Mouse (Mus musculus) T-helper 17 cell (primary cell): ENCODE results near the gene Myh6.

Experiments used
- in situ Hi-C, 2 experiments: fragments of 300-600 bp; cut with MboI, MseI; formaldehyde crosslinking; loops; 1 replicate in 1 of 2; 2 replicates in 1 of 2; pipeline ENCODE4 v1.15.1; 2025; ENCODE audit warnings: high pct_unique_total_duplicates in 2 of 2

The Myh6 gene

DNA sequence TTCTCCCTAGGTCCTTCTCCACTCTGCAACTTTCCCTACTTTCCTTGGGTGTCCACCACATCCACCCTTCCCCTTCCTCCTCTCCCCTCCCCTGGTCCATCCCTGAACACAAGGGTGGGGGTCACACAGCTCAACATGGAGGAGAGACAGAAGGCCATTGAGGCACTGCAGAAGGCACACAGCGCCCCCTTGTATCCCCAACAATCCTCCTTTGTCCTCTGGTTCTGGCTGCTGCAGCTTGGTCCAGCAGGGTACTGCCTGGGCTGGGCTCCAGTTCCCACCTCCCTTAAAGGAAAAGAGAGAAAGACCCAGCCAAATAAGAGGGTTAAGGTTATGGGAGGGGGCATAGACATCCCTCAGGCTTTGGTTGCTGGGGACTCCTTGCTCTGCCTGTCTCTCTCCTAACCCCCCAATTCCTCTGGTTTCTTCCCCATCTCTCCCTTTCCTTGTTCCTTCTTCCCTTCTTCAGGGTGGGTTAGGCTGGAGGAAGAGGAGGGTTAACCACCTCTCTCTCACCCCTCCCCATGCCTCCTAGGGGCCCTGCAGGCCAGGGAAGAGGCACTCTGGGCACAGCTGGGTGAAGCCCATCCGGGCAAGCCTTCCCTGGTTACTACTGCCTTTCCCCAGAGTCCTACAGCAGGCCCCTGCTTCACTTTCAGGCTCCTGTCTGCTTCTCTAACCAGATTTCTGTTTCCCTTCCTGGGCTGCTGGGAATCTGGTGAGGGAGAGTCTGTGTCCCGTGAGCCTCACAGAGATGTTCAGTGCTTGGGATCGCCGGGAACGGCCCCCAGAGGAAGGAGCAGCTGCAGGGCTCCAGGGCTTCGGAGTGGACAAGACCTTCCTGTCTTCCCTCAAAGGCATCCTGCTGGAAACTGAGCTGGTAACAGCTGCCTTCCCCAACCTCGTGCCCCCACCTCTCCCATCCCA, 30.6 kb downstream of the Myh6 start, which contains the start of gene Cmtm5:
Gene Cmtm5 (plus strand): TSS at position 358 of the 927 bp plus-strand sequence.
- in situ Hi-C loops = loop anchor here in 1 of 2 experiments (5.0 kb wide), 1 partner anchor 94 kb away; no protein-coding TSS in a partner anchor

DNA sequence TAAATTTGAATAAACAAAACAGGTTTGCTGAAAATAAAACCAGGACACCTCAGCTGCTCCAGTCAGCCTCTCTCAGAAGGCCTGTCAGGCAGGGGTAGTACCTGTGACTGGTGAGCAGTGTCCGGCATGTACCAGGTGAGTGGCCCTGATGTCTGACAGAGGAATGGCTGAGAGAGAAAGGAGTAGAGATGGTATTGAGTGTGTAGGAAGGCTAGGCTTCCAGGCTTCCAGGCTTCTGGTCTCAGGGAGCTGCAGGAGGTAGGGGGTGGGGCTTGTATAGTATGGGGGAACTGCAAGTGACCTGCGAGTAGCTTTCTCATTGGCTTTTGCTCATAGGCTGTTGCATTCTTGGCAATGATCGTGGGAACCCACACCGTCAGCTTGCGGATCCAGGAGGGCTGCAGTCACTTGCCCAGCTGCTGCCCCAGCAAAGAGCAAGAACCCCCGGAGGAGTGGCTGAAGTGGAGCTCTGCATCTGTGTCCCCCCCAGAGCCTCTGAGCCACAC, 34.0 kb downstream of the Myh6 start, which contains the start of gene Il25:
Gene Il25 (plus strand): TSS at position 51 of the 506 bp plus-strand sequence.
- in situ Hi-C loops = no loop called here

DNA sequence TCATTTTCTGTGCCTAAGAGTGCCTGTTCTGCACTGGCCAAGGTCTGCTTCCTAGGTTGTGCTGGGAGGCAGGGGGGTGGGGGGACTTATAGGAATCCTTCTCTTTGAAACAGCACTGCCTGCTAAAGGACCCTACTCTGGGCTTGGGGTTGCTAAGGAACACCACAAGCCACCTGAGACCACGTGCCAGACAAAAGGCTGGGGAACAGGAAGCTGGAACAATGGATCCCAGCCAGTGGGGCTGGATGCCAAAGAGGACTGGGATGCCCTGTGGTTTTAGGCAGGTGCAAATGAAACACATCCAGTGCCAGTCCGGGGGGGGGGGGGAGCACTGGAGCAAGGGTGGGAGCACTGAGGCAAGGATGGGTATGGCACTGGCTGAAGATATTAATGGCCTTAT, 36.3 kb downstream of the Myh6 start:
- in situ Hi-C loops = no loop called here

DNA sequence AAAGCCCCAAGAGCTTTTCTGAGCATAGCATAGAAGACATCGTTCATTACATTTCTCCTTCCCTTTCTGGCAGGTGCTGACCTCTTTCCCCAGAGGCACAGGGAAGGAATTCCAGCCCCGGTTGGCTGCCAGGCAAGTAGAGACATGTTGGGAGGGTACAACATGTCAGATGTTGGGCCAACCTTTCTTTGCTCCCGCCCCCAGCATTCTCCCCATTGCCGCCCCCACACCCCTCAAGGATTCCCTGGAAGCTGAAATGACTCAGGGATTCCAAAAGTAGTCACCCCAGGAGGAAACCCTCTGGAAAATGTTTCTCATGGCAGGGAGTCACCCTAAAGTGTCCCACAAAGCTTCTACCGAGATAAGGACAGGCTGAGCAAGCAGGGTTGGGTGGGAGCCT, 36.9 kb downstream of the Myh6 start:
- in situ Hi-C loops = no loop called here

DNA sequence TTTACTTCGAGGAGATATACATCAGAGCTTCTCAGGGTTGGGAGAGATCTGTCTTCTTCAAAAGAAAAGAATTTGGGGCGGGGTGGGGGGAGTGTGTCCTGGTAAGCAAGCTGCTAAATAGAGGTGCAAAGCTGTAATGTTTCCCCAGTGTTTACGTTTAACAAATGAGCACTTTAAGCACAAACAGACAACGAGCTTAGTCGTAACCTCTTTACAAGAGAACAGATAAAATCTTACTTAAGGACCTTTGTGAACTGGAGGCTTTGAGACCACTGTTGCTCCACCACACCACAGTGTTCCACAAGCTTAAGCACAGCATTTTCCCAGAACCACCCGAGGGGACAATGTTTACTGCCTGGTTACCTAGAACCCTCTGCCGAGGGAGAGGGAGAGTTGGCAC, 39.4 kb downstream of the Myh6 start:
- in situ Hi-C loops = no loop called here

DNA sequence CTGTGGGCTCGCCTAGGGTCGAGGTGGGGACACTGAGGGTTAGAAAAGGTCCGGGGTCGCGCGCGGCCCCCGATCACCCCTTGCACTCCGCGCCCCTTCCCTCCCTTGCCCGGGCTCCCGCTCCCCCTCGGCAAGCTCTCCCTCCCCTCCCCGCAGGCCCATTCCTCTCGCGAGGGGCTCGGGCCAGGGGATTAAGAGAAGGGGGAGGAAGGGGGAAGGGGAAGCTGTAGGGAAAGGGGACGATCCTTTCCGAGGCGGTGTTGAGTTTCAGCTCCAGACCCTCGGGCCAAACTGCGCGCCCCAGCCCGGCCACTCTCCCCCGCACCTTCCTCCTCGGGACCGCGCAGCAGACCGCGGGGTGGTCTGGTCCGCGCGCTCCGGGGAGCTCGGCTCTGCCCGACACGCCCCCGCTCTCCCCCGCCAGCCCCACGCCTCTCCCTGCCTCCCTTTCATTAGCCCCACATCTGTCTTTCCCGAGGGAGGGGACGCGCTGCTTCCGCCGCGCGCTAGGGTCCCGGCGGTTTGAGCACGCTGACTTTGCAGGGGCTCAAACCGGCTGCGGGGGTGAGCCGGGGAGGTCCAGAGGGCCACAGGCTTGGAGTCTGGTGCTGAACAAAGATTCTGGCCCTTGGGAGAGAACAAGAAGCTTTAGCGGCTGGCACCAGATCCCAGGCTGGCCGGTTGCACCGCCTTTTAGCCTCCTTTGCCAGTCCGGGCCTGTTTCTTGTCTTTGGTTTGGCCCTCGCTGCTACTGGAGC, 40.1 kb downstream of the Myh6 start:
- in situ Hi-C loops = no loop called here

DNA sequence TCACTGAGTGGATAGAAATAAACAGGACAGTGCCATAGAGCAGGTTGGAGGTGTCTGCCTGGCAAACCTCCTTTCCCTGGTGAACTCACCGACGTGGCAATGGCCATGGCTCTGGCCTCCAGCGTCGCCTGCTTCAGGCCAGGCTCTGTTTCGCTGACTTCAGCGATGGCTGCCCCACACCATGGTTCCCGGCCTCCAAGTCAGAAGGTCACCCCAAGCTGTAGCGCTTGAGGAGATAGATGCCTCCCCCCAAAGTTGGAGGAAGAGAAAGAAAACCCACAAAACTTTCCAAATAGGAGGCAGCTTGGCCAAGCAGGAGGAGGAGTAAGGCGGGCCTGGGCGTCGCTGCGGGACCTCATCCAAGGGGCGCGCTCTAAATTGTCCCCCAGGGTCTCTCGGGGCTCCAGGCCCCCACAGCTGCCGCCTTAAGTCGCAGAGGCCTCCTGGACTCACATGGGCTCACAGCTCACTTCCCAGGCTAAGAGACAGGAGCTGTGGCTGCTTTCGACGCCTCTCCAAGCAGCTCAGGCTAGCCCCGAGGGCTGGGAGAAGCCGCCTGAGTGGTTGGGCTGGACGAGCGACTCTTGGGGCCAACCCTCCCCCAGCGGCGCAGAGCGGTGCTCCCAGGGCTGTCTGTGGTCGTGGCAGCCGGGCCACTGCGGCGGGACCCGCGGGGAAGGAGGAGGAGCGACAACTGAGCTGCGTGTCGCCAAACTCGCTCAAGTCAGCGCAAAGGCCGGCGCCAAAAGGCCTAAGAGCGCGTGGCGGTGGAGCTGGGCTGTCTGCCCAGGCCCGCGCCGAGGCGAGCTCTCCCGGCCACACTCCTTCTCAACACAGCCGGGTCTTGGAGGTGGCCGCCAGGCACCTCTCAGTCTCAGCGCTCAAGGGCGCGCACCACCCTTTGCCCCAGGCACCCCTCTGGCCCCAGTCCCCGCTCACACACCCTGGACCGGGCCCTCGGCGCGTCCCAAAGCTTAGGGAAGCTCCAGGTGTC, 41.1 kb downstream of the Myh6 start, which contains the start of gene Efs:
Gene Efs (minus strand): TSS at position 778 of the 994 bp plus-strand sequence.
- in situ Hi-C loops = no loop called here

DNA sequence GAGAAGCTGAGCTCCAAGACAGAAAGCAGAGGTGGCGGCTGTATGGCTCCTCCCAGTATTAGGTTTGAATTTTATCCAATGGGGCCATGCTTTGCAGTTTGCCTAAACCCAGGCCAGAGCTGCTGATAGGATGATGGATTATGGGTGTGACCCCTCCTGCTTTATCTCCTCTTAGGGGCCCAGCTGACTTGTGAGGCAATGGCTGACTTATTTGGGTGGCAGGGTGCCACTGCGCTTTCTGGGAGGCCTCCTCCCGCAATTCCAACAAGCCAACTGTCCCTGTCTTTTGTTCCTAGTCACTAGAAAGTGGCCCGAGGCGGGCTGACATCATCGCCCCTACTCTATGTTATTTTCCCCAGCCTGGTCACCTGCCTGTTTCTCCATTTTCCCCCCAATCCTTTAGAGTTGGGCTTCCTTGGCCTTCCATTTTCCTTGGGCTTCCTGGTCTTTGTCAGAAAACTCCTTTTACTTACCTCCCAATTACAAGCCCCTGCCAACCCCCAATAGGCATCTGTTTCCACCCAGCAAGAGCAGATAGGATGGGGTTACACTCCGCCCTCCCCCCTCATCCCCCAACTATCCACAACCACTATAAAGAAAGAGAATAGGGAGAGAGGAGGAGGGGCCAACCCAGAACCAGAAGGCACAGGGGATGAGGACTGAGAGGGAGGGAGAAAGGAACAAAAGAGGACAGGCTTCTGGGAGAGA, 41.9 kb downstream of the Myh6 start:
- in situ Hi-C loops = loop anchor here in 1 of 2 experiments (25.0 kb wide), 1 partner anchor 1938 kb away; no protein-coding TSS in a partner anchor

DNA sequence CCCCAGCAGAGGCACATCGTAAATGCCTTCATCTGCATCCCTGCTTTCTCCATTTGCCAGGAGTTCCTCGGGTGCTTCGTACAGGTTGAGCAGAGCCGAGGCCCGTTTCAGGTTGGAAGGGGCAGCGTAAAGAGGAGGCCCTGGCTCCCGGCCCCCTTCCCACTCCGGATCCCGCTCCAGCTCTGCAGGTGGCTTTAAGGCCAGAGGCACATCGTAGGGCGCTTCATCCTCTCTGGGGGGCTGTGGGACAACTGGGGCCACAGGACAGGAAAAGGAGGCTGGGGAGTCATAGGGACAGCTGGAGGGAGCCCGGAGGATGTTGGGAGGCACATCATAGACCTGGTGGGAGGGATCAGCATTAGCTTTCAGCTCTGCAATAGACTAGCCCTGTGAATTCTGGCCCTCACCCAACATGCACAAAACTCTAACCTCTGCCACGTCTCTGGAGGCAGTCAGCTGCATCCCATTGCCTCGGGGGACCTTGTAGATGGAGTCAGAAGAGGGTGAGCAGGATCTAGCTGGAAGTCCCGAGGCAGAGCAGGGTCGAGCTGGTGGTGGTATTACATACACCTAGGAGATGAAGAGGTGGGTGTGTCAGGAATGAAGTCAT, 46.5 kb downstream of the Myh6 start:
- in situ Hi-C loops = loop anchor here in 1 of 2 experiments (25.0 kb wide), 1 partner anchor 1942 kb away; no protein-coding TSS in a partner anchor

DNA sequence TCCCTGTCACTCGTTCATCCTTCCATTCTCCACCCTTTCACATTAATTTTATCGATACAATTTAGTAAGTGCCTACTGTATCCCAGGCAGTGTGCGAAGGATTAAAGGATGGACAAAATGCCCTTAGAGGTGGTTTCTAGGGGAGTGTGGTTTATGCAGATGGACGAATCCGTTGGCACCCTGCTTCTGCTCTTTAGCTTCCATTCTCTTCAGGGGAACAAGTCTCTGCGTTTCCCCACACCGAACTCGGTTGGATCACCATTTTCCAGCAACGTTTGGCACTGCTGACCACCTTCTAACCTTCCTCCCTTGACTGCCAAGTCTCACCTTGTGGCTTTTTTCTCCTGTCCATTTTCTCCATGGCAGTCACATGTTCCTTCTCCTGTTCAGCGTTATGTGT, 53.4 kb downstream of the Myh6 start:
- in situ Hi-C loops = loop anchor here in 1 of 2 experiments (25.0 kb wide), 1 partner anchor 1949 kb away; no protein-coding TSS in a partner anchor

DNA sequence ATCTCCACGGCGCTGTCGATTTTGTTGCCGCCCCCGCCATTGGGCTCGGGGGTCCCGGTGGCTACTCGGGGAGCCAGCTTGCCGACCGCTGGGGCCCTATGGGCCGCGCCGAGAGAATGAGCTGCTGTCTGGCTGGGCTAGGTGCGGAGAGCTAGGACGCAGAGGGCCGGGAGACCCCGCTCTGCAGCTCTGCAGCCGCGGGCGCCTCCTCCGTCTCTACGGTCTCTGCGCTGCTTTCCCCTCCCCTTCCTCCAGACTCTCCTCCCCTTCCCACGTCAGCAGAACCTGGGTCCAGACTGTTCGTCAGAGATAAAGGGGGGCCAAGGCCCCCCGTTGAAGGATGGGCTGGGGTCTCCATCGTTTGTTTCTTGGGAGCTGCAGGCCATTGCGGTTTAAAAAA, 53.8 kb downstream of the Myh6 start, which contains the start of gene Slc22a17:
Gene Slc22a17 (minus strand): TSS at position 247 of the 400 bp plus-strand sequence.
- in situ Hi-C loops = loop anchor here in 1 of 2 experiments (25.0 kb wide), 1 partner anchor 1949 kb away; no protein-coding TSS in a partner anchor

DNA sequence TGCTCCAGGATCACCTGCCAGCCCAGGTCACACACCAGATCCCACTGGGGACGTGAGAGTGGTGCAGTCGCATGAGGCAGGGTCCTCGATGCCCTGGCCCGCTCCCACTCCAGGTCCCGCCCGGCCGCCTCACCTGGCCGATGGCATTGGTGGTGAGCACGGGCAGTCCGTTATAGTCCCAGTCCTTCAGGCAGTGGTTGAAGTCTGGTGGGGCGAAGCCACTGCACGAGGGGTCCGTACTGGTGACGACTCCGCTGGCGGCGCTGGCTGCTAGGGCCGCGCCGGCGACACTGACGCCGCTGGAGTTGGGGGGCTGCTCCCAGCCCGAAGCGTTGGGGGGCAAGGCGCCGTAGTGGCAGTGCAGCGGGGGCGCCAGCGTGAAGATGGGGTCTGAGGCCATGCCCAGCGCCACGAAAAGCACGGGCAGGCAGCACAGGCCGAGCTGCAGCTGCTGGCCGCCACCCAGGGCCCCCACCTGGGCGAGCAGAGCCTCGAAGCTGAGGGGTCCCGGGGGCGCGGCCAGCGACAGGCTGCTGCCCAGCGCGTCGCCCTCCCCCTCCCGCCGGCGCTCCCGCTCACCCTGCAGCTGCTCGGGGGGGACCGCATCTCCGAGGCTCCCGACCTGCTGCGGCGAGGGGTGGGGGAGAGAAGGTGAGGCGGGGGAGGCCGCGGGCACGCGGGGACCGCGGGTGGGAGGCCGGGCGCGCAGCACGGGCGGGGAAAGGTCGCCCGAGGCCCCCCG, 54.4 kb downstream of the Myh6 start:
- in situ Hi-C loops = loop anchor here in 1 of 2 experiments (25.0 kb wide), 1 partner anchor 1950 kb away; no protein-coding TSS in a partner anchor

DNA sequence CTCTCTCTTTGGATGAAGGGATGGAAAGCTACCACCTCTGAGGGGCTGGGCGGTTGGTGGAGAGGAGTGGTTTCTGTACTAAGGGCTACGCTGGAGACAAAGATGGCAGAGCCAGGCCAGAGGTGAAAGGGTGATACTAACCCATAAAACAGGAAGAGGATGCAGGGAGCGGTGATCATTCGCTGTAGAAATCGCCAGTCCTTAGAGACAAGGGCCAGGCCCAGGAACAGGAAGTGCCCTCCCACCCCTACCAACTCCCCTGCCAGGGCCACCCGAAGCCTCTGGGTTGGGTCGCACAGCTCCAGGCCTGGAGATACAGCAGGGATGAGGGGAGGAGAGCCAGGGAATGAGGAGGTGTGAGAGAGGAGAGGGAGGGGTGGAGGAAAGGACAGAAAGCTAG, 58.0 kb downstream of the Myh6 start:
- in situ Hi-C loops = loop anchor here in 1 of 2 experiments (25.0 kb wide), 1 partner anchor 1954 kb away; no protein-coding TSS in a partner anchor

DNA sequence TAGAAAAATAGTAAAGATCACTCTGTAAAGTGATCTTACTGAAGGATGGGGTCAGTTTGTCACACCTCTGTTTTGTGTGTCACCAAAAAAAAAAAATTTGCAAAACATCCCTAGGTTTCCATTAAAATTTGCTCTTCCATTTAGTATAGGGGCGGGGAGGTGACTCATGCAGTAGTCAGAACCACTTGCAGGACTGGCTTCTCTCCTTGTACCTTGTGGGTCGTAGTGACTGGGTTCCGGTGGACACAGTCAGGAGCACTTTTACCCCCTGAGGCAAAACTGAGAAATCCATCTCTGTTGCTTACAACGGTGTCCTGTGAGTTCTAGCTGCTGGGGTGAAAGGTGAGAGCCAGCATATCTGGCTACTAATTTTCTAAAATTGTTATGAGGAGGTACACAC, 63.1 kb downstream of the Myh6 start:
- in situ Hi-C loops = loop anchor here in 1 of 2 experiments (25.0 kb wide), 1 partner anchor 1959 kb away; no protein-coding TSS in a partner anchor

DNA sequence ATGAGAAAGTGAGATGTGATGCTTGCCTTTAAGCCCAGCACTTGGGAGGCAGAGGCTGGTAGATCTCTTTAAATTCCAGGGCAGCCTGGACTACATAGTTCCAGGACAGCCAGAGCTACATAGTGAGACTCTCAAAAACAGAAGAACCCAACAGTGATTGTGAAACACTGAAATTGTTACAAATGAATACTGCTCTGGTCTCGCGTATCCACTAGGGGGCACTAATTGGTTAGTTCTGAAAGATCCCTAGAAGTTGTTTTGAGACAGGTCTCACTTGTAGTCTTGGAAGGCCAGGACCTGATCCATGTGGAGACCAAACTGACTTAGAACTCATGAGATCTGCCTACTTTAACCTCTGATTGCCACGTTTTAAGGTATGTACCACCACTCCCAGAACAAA, 66.3 kb downstream of the Myh6 start:
- in situ Hi-C loops = loop anchor here in 1 of 2 experiments (25.0 kb wide), 1 partner anchor 1962 kb away; no protein-coding TSS in a partner anchor

DNA sequence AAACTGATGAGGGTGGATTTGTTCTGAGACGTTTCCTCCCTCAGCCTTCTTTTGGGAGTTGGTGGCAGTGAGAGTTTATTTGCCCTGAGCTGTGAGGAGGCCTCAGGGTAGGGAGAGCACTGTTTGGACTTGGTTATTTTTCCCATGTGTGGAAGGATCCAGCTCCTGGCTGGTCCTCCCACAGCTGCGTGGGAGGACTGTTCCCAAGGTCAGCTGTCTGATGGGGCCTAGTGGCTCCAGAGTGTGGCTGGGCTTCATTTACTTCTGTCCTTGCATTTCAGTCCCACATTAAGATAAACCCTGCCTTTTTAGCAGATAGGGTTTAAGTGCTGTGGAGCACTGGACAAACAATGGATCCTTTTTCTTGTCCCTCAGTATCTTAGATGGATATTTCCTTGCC, 69.3 kb downstream of the Myh6 start:
- in situ Hi-C loops = no loop called here

DNA sequence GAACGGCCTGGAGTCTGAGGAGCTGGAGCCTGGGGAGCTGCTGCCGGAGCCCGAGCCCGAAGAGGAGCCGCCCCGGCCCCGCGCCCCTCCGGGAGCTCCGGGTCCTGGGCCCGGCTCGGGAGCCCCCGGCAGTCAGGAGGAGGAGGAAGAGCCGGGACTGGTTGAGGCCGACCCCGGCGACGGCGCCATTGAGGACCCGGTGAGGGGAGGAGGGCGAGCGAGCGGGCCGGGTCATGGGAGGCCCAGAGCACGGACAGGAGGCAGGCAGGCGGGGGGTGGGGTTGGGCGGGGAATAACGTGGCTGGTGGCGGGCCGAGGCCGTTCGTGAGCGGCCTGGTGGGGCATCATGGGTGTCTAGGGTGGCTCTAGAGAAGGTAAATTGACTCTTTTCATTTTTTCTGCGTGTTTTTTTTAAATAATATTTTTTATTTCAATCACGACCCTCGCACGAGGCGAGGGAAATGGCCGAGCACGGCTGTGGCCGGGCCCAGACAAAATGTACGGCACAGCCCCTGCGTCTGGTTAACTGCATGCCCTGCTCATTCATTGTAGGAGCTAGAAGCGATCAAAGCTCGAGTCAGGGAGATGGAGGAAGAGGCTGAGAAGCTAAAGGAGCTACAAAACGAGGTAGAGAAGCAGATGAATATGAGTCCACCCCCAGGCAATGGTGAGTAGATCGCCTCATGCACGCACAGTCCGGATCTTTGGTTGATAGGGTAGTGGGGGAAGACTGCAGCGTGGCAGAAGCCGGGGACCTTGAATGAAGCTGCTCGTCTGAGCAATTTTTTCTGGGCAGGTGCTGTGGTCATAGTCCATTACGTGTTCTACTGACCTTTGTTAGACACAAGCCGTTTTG, 72.2 kb downstream of the Myh6 start:
- in situ Hi-C loops = no loop called here
